Mouse (Mus musculus): ENCODE measurements at regions not wholly inside any gene's neighbourhood (a gene's known extent, or its start where the extent isn't known, plus 50 kb on each side); places are given as distances from the start of the nearest gene placed in this dataset.

DNA sequence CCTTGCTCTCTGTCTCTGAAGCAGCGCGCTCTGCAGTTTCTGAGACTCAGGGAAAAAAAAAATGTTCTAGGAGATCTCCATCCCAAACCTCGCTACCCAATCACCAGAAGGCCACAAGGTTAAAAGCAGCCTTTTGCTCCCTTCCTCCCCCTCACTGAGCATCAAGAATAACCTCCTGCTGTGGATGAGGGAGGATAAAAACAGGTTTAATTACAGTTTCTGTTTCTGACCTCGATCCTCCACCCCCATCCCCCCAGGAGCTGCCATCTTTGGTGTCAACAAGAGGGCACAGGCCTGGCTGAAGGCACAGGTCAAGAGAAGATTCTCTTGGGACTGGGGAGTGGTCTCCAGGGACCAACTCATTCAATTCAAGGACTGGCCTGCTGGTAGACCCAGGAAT, 613.0 kb upstream of the Adam5 start:
- TF ChIP-seq CTCF (IDR thresholded peaks at IDR 0.05; ENCODE audit: extremely low read depth, insufficient read depth, low read length), result no peak
- no peak for TF ChIP-seq POLR2A (IDR thresholded peaks at IDR 0.05; ENCODE audit: extremely low read depth, insufficient read depth, low read length)
